Mouse (Mus musculus): ENCODE measurements around the gene Dcpp1.
"Not testable (repeated sequence)": the region's sequence is repeated elsewhere in the genome, so short reads cannot be mapped to it uniquely, and the experiment has no call there.

Dcpp1 gene

DNA sequence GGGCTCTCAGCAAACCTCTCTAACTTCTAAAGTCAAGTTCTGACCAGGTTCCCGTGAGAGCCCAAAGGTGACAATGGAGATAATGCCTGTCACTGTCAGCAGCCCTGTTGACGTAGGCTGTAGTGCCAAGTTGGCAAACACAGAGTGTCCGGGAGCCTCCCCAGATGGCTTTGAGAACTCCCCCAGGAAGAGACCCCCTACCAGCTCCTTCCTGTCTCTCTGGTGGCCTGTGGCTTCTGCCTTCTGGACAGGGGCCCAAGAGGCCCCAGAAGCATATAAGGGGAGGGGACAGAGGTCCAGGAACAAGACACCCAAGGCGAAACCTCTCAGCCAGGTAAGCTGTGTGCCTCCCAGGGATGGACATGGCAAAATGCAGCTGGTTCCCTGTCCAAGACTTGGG, at the start of gene Dcpp1, which contains the start of gene Dcpp2:
Gene Dcpp1 (plus strand): TSS at position 301 of the 400 bp plus-strand sequence.
Gene Dcpp2 (plus strand): TSS at position 305 of the 400 bp plus-strand sequence.
- not testable (repeated sequence) for DNase-seq (ENCODE audit: low read depth, low spot score)

DNA sequence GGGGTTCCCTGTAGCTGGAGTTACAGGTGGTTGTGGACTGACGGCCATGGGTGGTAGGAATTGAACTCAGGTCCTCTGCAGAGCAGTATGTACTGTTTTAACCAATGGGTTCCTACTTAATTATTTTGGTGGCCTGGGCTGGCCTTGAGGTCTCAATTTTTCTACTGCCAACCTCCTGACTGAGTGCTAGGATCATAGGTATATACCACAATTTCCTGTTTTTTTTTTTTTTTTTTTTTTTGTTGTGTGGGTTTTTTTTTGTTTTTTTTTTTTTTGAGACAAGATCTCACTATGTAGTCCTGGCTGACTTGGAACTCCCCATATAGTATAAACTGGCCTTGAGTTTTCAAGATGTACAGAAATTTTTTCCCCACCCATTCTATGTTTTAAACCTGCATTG, 49.5 kb upstream of the Dcpp1 start:
- no peak for DNase-seq (ENCODE audit: low read depth, low spot score)

DNA sequence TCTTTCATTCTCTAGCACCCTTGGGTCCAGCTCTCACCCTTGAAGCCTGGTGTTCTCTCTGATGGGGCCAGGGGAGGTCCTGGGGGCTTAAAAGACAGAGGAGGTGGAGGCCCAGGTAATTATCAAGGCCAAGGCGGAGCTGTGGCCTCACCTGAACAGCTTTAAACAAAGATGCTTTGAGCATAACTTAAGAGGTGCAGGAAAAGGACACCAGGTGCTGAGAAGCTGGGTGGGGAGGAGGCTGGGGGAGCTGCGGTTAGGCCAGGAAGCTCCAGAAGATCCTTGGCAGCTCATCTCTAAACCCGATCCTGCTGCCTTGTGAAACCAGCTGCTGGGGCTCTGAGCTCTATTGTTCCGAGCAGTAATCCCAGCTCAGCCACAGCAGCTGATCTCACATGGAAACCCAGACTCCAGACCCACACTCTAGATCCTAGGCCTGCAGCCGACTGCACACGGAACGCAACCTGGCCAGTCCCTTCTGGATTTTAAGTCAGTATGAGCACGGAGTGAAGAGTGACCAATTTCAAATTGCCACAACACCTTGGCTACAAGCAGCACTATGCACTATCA, 44.6 kb upstream of the Dcpp1 start, which contains the start of gene Prss33:
Gene Prss33 (minus strand): TSS at position 51 of the 570 bp plus-strand sequence.
- DNase-seq (ENCODE audit: low read depth, low spot score), result no peak

DNA sequence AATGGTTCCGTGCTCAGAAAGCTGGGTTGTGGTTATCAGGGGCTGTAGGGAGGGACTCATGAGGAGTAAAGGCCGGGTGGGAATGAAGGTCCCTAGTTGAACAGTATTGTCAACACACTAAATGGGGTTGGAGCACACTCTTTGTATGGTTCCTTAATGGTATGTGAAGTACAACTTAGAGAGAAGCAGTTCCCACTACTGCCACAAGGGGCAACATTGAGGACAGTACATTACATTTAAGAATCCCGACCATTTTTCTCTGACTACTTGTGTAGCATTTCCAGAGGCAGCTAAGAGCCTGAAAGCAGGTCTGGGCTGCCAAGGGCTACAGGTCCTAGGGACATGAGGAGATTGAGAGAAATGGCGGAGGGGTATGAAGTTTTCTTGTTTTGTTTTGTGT, 39.5 kb upstream of the Dcpp1 start:
- no peak for DNase-seq (ENCODE audit: low read depth, low spot score)

DNA sequence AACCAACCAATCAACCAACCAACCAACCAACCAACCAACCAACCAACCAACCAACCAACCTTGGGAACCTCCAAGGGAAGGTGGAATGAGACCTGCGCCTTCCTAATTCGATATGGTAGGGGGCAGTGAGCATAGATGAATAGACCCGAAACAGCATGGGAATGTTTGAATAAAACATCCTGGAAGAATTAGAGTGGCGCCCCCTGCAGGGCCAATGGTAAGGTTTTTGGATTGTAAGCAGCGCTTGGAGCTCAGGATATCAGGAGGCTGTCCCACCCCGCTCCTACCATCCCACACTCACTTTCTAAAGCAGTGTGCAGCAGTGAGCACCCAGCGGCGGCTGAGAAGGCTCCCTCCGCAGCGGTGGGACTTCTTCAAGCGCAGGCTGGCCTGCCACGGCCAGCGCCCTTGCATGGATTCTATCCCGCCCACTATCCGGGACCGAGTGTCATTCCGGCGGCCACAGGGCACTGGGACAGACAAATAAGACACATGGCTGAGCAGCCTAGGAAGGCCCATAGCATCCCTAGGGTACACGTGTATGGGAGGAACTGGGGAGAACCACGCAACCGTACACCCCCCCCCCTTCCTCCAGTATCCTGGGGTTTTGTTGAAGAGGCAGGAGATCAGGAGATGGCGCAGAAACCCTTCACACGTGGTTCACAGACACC, 37.4 kb upstream of the Dcpp1 start:
- DNase-seq (ENCODE audit: low read depth, low spot score), result no peak

DNA sequence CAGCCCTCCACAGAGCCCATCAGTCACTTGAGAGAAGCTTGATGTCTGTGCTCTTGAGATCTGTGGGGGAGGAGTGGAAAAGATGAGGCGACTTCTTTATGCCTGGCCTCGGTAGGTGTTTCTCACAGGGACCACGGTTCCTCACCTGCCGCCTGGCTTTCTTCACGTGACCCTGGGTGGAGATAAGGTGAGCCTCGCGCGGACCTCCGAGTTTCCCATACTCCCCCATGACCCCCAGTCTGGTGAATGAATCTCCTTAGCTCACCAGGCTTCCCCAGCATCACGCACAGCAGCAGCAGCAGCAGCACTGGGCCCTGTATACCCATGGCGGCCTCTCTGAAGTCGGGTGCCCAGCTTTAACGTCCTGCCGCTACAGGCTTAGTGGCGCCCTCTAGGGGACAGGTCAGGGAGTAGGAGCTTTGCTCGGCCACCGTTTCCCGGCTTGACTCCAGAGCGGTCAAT, 36.8 kb upstream of the Dcpp1 start, which contains the start of the genes Prss32 and Prss41:
Gene Prss32 (plus strand): TSS at position 44 of the 462 bp plus-strand sequence.
Gene Prss41 (minus strand): TSS at position 361 of the 462 bp plus-strand sequence.
- no peak for DNase-seq (ENCODE audit: low read depth, low spot score)

DNA sequence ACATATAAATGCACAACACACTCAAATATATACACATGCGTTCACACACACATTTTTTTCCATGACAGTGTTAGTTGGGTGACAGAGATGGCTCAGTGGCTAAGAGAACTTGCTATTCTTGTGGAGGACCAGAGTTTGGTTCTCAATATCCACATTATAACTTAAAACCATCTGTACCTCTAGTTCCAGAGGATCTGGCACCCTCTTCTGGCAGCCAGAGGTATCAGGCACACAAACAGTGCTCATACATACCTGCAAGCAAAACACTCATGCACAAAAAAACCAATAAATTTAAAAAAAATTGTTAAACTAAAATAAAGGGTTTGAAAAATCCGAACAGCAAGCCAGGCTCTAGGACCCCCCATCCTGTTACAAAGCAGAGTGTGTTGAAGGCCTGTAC, 30.6 kb upstream of the Dcpp1 start:
- no peak for DNase-seq (ENCODE audit: low read depth, low spot score)

DNA sequence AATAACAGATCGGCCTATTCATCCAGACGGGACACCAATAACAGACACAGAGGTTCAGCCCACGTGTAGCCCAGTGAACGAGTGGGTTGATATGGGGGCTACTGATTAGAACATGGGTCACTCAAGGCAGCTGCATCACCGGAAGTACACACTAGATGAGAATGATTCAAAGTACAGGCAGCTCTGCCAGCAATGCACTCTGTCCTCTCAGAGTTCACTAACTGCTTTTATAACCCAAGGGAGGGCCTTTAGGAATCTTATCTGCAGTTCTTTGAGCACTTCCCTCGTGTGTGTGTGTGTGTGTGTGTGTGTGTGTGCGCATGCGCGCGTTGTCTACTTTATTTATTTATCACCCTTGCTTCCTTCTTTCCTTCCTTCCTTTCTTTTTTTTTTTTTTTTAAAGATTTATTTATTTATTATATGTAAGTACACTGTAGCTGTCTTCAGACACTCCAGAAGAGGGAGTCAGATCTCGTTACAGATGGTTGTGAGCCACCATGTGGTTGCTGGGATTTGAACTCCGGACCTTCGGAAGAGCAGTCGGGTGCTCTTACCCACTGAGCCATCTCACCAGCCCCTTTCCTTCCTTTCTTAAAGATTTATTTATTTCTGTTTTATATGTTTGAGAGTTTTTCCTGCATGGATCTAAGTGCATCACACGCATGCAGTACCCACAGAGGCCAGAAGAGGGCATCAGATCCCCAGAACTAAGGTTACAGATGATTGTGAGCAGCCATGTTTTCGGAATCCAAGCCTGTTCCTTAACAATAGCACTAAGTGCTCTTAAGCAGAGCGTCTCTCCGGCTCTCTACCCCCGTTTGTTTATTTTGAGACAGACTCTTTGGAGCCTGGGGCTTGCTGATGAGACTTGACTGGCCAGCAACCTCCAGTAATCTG, 29.6 kb upstream of the Dcpp1 start:
- DNase-seq (ENCODE audit: low read depth, low spot score), result no peak

DNA sequence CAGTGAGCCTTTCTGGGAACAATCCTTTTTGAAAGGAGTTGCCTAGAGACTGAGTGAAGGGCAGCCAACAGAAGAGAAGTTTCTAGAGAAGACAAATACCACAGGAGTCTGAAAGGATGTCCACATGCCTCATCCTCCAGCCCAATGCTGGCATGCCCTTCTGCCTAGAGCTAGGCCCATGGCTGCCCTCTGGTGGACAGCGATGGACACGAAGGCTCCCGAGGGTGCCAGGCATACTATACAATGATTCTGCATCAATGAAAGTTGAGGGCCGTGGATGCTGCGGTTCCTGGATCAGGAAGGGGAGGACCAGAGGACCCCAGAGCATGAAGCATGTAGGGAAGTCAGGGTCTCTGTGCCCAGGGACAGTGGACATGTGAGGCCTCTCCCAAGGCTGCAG, 27.4 kb upstream of the Dcpp1 start:
- DNase-seq (ENCODE audit: low read depth, low spot score), result no peak

DNA sequence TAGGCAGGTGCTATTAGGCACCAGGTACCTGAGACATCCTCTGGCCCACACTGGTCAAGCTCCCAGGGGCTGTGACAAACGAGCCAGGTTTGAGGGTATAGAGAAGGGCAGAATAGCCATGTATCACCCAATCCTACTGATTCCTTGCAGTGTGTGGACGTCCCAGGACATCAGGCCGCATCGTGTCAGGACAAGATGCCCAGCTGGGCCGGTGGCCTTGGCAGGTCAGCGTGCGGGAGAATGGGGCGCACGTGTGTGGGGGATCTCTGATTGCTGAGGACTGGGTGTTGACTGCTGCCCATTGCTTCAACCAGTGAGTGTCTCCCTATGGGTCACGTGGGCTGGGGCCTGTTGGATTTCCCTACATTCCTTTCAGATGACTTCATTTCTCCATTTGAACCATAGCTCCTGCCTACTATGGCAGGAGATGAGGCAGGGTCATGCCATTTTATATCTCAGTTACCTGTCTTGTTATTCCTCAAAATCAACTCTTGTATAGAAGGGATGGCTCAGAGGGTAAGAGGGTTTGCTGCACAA, 26.4 kb upstream of the Dcpp1 start:
- DNase-seq (ENCODE audit: low read depth, low spot score), result no peak

DNA sequence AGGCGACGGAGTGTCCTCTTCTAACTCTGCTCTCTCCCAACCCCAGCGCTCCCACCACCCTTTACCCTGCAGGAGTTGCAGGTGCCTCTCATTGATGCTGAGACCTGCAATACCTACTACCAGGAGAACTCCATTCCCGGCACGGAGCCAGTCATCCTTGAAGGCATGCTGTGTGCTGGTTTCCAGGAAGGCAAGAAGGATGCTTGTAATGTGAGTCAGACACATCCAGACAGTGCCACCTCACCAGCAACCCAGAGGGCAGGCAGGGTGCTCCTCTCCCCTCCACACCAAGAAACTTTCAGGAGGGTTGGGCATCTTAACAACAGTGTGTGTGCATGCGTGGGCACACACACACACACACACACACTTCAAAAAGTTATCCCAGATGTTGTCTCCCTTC, 23.5 kb upstream of the Dcpp1 start:
- no peak for DNase-seq (ENCODE audit: low read depth, low spot score)

DNA sequence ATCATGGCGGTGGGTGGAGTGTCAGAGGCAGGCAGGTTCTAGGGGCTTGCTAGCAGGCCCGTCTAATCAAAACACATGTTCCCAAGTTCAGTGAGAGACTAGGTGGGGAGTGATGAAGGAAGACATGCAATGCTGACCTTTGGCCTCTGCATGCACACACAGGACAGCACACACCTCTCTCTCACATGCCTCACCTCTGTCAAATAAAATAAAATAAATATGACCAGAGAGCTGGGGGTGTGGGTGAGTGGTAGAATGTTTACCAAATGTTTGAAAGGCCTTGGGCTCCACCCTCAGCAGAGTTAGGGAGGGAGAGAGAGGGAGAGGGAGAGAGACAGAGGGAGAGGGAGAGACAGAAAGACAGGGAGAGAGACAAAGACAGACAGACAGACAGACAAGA, 22.8 kb upstream of the Dcpp1 start:
- DNase-seq (ENCODE audit: low read depth, low spot score), result no peak

DNA sequence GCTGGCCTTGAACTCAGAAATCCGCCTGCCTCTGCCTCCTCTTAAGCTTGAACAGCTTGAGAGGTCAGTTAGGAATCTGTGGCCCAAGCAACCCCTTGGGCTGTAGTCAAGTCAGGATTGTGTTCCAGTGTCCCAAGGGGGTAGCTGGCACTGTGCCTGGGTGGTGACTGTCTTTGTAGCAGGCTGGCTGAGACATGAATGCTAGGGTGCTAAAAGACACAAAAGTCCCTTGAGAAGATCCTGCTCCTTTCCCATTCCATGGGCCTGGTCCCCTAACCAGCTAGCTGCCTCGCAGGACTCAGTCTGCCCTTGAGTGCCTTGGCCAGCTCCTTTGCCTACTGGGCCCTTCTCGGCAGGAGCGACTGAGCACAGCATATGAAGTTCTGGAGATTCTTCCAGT, 17.8 kb upstream of the Dcpp1 start:
- no peak for DNase-seq (ENCODE audit: low read depth, low spot score)

DNA sequence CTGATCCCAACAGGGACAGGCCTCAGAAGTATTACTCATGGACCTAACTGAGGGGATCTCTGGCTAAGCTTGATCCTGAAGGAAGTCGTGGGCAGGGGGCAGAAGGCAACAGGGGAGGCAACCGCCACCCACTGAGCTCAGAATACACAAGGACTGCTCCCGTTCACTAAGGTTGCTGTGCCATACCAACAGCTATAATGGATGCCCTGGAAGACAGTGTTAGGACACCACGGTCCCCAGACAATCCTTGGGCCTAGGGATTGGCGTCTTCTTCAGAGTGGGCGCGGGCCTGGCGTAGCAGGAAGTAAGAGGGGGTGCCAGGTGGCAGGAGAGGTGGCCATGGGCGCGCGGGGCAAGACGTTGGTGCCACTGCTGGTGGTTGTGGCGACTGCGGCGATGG, 12.9 kb upstream of the Dcpp1 start, which contains the start of gene Prss21:
Gene Prss21 (plus strand): TSS at position 301 of the 400 bp plus-strand sequence.
- DNase-seq (ENCODE audit: low read depth, low spot score), result no peak

DNA sequence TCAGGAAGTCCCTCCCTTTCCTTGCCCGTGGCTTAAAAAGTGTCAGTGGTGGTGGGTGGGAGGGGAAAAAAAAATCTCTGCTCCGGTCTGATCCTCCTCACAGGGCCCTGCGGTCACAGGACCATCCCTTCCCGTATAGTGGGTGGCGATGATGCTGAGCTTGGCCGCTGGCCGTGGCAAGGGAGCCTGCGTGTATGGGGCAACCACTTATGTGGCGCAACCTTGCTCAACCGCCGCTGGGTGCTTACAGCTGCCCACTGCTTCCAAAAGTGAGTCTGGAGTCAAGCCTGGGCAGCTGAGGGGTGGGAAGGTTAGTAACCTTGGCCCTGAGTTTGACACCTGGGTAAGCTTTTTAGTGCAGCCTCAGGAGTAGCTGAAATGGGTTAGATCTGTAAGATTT, 12.2 kb upstream of the Dcpp1 start:
- no peak for DNase-seq (ENCODE audit: low read depth, low spot score)

DNA sequence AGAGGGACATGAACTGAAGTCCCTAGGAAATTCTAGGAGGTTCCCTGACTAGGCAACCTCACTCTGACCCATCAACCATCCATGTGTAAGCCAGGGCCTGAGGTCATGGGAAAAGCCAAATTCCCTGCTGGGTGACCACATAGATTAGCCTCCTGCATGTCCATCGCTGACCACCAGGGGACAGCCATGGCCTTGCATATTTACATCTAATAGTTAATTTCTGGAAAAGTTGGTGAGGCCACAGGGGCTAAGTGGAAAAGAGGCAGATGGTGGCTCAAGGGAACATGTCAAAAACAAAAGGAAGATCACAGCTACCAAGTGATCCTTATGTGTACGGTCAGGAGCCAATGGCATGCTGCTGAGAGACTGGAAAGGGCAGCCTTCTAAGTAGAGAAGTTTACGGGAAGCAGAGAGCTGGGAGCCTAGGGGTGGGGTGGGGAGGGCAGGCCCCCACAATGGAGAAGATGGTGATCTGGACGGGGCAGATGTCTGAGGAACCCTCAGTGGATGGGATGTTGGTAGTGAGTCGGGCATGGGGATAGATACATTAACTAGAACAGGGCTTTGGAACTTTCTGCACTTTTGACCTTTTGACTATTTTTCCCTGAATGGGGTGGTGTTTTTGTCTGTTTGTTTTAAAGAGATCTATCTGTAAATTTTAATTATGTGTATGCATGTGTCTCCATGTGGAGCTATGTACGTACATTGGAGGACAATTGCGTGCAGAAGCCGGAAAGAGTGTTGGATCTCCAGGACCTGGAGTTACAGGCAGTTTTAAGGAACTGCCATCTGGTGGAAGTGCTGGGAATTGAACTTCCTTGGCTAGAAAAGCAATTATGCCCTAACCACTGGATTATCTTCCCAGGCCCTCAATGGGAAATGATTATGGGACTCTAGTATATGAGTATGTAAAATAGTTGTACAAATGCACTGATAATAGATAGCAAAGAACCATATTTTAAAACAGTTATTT, 6.5 kb upstream of the Dcpp1 start:
- DNase-seq (ENCODE audit: low read depth, low spot score), result peak; percentile 26

DNA sequence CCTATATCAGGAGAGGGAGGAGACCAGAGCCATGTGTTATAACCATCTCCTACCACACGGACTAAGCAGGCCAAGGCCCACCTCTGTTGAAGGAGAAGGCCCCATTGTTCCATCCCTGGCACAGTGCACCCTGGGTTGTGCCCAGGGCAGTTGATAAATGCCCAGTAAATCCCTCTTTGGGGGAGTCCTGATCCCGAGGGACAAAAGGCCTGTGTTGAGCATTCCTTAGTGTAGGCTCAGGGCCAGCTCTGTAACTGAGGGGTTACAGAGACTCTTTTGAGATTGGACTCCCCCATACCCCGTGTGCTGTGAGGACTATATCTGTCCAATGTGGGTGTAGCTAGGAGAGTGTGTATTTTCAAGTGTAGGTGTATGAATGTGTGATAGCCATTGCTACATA, 3.9 kb upstream of the Dcpp1 start:
- DNase-seq (ENCODE audit: low read depth, low spot score), result no peak

DNA sequence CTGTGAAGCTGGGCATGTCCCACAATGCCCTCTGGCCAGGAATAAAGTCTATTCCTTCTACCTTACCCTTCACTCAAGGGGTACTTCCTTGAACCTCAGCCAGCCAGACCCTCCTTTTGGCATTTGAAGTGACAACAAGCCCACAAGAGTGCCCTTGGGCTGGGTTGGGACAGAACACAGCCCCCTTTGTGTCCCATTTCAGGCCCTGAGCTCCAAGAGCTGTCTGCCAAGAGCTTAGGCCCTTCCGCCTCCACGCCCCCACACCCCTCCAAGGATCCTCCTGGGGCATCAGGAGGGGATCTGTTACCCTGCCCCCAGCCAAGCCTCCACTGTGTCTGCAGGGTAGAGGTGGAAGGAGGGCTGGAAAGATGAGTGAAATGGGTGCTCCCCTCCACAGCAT, 3.5 kb upstream of the Dcpp1 start:
- no peak for DNase-seq (ENCODE audit: low read depth, low spot score)

DNA sequence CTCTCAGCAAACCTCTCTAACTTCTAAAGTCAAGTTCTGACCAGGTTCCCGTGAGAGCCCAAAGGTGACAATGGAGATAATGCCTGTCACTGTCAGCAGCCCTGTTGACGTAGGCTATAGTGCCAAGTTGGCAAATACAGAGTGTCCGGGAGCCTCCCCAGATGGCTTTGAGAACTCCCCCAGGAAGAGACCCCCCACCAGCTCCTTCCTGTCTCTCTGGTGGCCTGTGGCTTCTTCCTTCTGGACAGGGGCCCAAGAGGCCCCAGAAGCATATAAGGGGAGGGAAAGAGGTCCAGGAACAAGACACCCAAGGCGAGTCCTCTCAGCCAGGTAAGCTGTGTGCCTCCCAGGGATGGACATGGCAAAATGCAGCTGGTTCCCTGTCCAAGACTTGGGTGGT, 36.5 kb downstream of the Dcpp1 start, which contains the start of gene Dcpp3:
Gene Dcpp3 (plus strand): TSS at position 301 of the 400 bp plus-strand sequence.
- not testable (repeated sequence) for DNase-seq (ENCODE audit: low read depth, low spot score)

DNA sequence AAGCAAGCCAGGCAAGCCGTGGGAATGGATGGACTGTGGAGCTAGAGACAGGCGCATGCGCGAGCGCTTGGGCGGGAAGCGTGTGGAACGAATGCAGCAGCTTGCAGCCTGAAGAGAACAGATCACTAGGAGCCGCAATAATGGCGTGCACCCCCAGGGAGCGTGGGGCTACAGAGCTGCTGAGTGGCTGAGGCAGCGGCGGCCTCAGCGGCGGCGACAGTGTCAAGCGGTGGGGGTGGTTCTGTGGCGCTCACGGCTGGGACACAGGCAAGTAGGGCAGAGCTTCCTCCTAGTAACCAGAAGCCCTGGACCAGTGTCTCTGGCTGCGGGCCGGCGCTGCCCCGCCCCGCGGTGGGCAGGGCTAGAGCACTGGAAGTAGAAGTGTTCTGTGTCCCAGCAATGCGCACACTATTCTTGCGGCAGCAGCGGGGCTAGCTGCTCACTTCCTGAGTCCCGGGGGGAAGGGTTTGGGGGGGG, 43.9 kb downstream of the Dcpp1 start:
- DNase-seq (ENCODE audit: low read depth, low spot score), result peak; percentile 85
